Mouse (Mus musculus) neural tube, embryonic 14.5 days (tissue): ENCODE measurements around the gene Gm10037. TPM values are rescaled to one million over a fixed set of nuclear protein-coding genes. Genes with fewer than 3 reads are reported as not detected.
"Not testable (repeated sequence)": the region's sequence is repeated elsewhere in the genome, so short reads cannot be mapped to it uniquely, and the experiment has no call there.

Experiments
- ATAC-seq: fragments of 200-750 bp; cut with Nextera tagmentation; 2 replicates; pipeline ENCODE4 v1.8.0; 2017; ENCODE audit warnings: low read depth, mild to moderate bottlenecking, moderate TSS enrichment, moderate library complexity
- H3K27ac ChIP-seq: fragments of 300-500 bp; sonication (generic); 2 replicates; pipeline ENCODE4 v1.5.1; 2014; ENCODE audit warnings: low read depth, mild to moderate bottlenecking, control low read depth, low read length, moderate library complexity, mixed read lengths
- H3K27me3 ChIP-seq: fragments of 300-500 bp; sonication (generic); 2 replicates; pipeline ENCODE4 v1.6.1; 2014; ENCODE audit warnings: low read length; ENCODE audit not compliant: control insufficient read depth, insufficient read depth
- H3K36me3 ChIP-seq: fragments of 300-500 bp; sonication (generic); 2 replicates; pipeline ENCODE4 v1.6.1; 2014; ENCODE audit warnings: low read length, mixed read lengths; ENCODE audit not compliant: control insufficient read depth, insufficient read depth
- H3K4me1 ChIP-seq: fragments of 300-500 bp; sonication (generic); 2 replicates; pipeline ENCODE4 v1.6.1; 2014; ENCODE audit warnings: low read length; ENCODE audit not compliant: control insufficient read depth, insufficient read depth
- H3K4me2 ChIP-seq: fragments of 300-500 bp; sonication (generic); 2 replicates; pipeline ENCODE4 v1.6.1; 2014; ENCODE audit warnings: mild to moderate bottlenecking, low read depth, low read length, control low read depth
- H3K4me3 ChIP-seq: fragments of 300-500 bp; sonication (generic); 2 replicates; pipeline ENCODE4 v1.5.1; 2014; ENCODE audit warnings: low read depth, low read length, control low read depth, mixed read lengths
- H3K9ac ChIP-seq: fragments of 300-500 bp; sonication (generic); replicated peaks from 2 replicates; pipeline ENCODE4 v1.6.1; 2014; ENCODE audit warnings: low read depth, mild to moderate bottlenecking, control low read depth, low read length, mixed read lengths
- H3K9me3 ChIP-seq: fragments of 300-500 bp; sonication (generic); 2 replicates; pipeline ENCODE4 v1.6.1; 2016; ENCODE audit warnings: low read length; ENCODE audit not compliant: control insufficient read depth
- WGBS: fragments of 180-500 bp; shearing (Covaris S2); extraction: QIAGEN DNeasy Blood & Tissue Kit; methylation state at CpG from one replicate; pipeline ENCODE4 v1.1.7; 2014; 5-methylcytosine and 5-hydroxymethylcytosine counted together
- polyA plus RNA-seq: library from polyadenylated mRNA; unstranded; fragments of >200 nt; fragmentation: Nextera tagmentation; extraction: Ambion mirVana; gene quantifications from 2 replicates; pipeline ENCODE4 v1.2.1, GENCODE M21; 2014

Gene Gm10037
- polyA plus RNA-seq, result 6.9 and 8.3 TPM in 2 replicates

- H3K4me3 ChIP-seq, result peak within 1 kb of the TSS; percentile 55
- H3K36me3 ChIP-seq, result peaks cover 8% of the 10 kb centered on the region
- H3K9me3 ChIP-seq, result peaks cover 3% of the 10 kb centered on the region; the same call in 1 of the 2 replicates
- peak within 1 kb of the TSS; percentile 61 for H3K9ac ChIP-seq
- peak; percentile 87 for ATAC-seq
- peak within 1 kb of the TSS; percentile 64 for H3K4me2 ChIP-seq
- no peak within 1 kb of the TSS for H3K27ac ChIP-seq
- H3K4me1 ChIP-seq, result no peaks in the 10 kb centered on the region
- 3% methylated on average over 14 of the region's 14 CpGs for WGBS
- no peaks in the 10 kb centered on the region for H3K27me3 ChIP-seq
Measured at GRCm38 (mm10) chr13:67830911-67831336, at the start of gene Gm10037. TSS of gene Gm10037 (plus strand) at chr13:67831106.

DNA sequence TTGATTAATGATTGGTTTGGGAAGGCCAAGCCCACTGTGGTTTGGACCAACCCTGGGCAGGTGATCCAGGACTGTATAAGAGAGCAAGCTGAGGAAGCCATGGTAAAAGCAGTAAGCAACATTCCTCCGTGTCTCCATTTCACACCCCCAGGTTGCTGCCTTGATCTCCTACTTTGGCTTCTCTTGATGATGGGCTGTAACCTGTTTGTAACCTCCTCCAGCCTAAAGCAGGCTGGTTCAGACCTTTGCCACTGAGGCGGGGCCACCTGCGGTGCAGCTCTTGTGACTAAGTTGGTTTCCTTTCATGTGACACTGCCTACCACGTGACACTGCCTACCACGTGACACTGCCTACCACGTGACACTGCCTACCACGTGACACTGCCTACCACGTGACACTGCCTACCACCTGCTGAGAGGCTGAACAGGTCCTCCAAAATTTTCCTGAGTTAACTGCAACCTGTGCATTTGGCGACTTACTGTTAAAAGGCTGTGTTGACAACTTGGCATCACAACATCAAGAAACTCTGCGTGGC is 38.9 kb upstream of the Gm10037 start:
- WGBS, result 93% methylated on average over 10 of the region's 10 CpGs
- Histone ChIP-seq H3K27ac (no peak overlapping the region), H3K9me3 (no peaks in the 10 kb centered on the region), H3K9ac (no peak overlapping the region), H3K36me3 (no peaks in the 10 kb centered on the region), H3K27me3 (no peaks in the 10 kb centered on the region), H3K4me1 (no peaks in the 10 kb centered on the region), H3K4me2 (no peak overlapping the region), H3K4me3 (no peak overlapping the region)
- no peak for ATAC-seq

DNA sequence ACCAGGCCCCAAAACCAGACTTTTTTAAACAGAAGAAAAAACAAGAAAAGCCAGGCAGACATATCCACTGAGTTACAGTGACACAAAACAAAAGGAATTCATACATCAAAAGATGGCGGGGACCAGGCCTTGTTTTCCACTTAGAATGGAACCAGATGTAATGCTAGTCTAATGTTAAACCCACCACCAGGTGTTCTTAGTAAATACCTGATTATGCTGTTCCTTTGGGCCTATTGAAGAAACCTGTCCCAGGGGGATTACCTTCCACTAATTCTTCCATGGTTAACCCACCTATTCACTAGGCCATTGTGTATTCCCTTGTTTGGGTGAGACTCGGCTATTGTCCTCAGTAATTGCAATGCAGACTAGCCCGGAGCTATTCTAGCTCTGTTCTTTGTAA is 32.3 kb upstream of the Gm10037 start:
- Histone ChIP-seq H3K9ac (no peak overlapping the region), H3K27me3 (no peaks in the 10 kb centered on the region), H3K36me3 (no peaks in the 10 kb centered on the region), H3K4me1 (no peaks in the 10 kb centered on the region), H3K9me3 (no peaks in the 10 kb centered on the region), H3K4me2 (no peak overlapping the region), H3K27ac (no peak overlapping the region), H3K4me3 (no peak overlapping the region)
- ATAC-seq, result no peak
- WGBS, result 60% methylated on average over 3 of the region's 3 CpGs

DNA sequence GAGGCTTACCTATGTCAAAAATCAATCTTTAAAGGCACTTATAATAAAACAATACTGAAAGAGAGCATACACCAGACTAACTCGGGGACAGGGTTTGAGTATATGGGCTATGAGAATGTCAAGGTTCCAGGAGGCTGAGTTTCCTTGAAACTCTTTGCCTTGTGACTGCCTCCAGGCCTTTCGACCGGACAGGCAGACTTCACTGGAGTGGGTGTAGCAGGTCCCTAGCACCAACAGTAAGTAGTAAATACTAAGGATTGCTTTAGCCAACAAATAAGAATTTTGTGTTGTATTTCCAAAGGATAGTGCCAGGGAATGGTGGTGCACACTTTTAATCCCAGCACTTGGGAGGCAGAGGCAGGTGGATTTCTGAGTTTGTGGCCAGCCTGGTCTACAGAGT is 31.8 kb upstream of the Gm10037 start:
- not testable (repeated sequence) for H3K9ac ChIP-seq, H3K27ac ChIP-seq, H3K9me3 ChIP-seq, ATAC-seq, H3K4me1 ChIP-seq, H3K4me3 ChIP-seq, H3K4me2 ChIP-seq, H3K27me3 ChIP-seq, H3K36me3 ChIP-seq
- 79% methylated on average over 3 of the region's 3 CpGs for WGBS

DNA sequence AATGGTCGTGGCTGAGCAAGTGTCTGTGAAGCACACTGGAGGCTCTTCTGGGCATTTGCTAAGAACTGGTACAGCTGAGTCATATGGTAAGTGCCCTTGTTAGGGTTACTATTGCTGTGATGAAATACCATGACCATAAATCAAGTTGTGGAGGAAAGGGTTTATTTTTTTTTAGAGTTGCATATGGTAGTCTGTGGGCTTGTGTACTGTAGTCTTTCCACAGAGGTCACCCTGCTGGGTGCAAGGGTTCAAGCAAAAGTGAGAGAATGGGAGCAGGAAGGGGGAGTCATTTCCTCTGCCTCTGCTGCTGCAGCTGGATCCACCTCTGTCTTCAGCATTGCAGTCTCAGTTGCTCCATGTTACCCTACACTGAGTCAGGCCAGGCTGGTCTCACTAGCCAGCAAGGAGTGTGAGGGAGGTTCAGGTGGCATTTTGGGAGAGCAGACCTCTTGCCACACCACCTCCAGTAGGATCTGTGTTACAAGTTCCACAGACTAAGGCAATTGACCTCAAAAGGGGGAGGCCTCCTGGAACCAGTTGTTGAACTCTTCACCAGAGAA is 19.2 kb upstream of the Gm10037 start:
- H3K36me3 ChIP-seq, result no peaks in the 10 kb centered on the region
- no peak overlapping the region for H3K27ac ChIP-seq
- H3K4me2 ChIP-seq, result no peak overlapping the region
- no peak for ATAC-seq
- no peaks in the 10 kb centered on the region for H3K9me3 ChIP-seq
- H3K4me1 ChIP-seq, result no peaks in the 10 kb centered on the region
- 60% methylated on average over 1 of the region's 1 CpGs for WGBS
- no peak overlapping the region for H3K9ac ChIP-seq
- no peak overlapping the region for H3K4me3 ChIP-seq
- H3K27me3 ChIP-seq, result no peaks in the 10 kb centered on the region

DNA sequence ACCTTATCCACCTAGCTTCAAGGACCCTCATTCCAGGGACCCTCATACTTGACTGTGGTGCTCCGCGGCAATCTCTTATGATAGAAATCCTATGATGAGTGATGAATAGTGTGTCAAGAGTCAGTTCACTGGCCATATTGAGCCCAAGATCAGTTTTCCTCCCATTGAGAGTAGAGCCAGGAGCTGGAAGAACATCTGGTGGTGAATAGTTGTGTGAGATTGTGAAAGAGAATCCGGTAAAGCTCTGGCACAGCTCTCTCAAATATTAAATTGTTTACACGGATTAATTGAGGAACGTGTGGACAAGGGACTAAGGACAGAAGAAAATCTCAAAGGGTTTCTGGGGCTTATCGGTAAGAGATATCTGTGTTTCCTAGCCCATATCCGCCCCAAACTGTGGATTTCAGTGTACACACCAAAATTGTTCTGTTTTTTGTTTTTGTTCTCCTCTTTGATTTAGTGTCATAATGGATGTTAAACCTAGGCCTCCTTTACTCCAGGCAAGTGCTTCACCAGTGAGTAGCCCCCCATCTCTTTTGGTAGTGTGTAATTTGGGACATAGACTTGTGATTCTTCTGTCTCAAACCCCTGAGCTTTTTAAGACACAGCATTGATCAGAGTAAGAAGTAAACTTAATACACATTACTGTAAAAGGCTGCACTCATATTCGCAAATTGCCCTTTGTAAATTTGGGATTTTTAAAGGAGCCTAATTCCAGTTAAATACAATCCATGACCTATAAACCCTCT is 17.8 kb upstream of the Gm10037 start:
- no peaks in the 10 kb centered on the region for H3K4me1 ChIP-seq
- ATAC-seq, result no peak
- peak overlapping the region; percentile 86; the same call in 1 of the 2 replicates for H3K27ac ChIP-seq
- peak overlapping the region; percentile 90 for H3K4me3 ChIP-seq
- H3K9ac ChIP-seq, result no peak overlapping the region
- H3K36me3 ChIP-seq, result no peaks in the 10 kb centered on the region
- WGBS, result 79% methylated on average over 8 of the region's 8 CpGs
- H3K9me3 ChIP-seq, result no peaks in the 10 kb centered on the region; the same call in 1 of the 2 replicates
- H3K4me2 ChIP-seq, result peak overlapping the region; percentile 54
- no peaks in the 10 kb centered on the region for H3K27me3 ChIP-seq

- WGBS, result 4% methylated on average over 31 of the region's 31 CpGs
- Histone ChIP-seq H3K9me3 (peaks cover 2% of the 10 kb centered on the region), H3K9ac (peak within 1 kb of the TSS; percentile 74), H3K4me3 (peak within 1 kb of the TSS; percentile 90), H3K27me3 (no peaks in the 10 kb centered on the region), H3K4me1 (no peaks in the 10 kb centered on the region), H3K36me3 (no peaks in the 10 kb centered on the region; the same call in 1 of the 2 replicates), H3K27ac (peak within 1 kb of the TSS; percentile 86), H3K4me2 (peak within 1 kb of the TSS; percentile 54)
- ATAC-seq, result peak; percentile 95
Measured at GRCm38 (mm10) chr13:67813710-67814660, 16.9 kb upstream of the Gm10037 start, which contains the start of gene Zfp273. TSS of gene Zfp273 (plus strand) at chr13:67813740.

- Histone ChIP-seq H3K4me2 (no peak overlapping the region), H3K27me3 (no peaks in the 10 kb centered on the region), H3K9me3 (peaks cover 5% of the 10 kb centered on the region), H3K36me3 (no peaks in the 10 kb centered on the region; the same call in 1 of the 2 replicates), H3K4me3 (no peak overlapping the region), H3K9ac (no peak overlapping the region), H3K4me1 (no peaks in the 10 kb centered on the region), H3K27ac (no peak overlapping the region)
- 89% methylated on average over 1 of the region's 1 CpGs for WGBS
- no peak for ATAC-seq
Measured at GRCm38 (mm10) chr13:67818636-67819035, 12.3 kb upstream of the Gm10037 start.
